Mouse (Mus musculus): Measurements from ENCODE around the gene Arsa.

The Arsa gene

DNA sequence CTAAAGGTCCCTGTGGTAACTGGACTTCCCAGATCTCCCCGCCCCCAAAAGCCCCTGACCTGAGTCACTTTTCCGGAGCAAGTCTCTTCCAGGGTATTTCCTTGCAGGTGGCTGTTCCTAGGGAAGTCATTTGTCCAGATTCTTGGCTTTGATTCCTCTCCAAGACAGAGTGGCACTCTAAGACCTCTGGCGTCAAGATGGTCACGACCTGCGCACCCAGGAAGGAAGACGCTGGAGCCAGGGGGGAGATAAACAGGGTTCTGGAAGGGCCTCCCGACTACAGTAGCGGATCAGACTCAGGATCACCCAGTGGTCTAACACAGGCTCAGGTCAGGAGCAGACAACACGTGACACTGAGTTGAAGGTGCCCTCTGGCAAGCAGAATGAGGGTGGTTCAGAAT lies at the start of gene Arsa:
Gene Arsa, minus strand, starts transcription at position 335 of the 401 bp plus-strand sequence.
- DNase-seq (ENCODE audit: low spot score in 2 of 2), result no peak

DNA sequence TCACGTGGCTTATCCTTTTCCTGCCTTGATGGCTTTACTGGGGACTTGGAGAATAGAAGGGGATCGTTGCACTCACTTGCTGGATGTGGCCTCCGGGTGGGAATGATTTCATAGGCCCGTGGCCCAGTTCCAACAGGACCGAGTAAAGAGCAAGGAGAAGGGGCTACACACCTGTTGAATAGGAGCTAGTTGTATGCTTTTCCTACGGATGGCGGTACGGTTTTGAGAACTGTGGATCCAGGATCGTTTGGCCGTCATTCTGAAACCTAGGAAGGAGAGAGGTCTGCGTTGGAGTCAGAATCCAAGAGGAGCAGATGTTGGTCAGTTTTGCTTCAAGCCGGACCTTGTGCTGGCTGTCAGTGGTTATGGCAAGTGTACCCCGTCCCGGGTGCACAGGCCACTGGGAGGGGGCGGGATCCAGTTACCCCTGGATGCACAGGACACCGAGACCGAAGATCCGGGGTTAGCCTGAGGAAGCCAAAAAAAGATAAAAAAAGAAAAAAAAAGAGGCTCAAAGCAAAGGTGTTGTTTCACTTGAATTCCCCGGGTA lies 49.6 kb upstream of the Arsa start:
- no peak for DNase-seq (ENCODE audit: low spot score in 2 of 2)

DNA sequence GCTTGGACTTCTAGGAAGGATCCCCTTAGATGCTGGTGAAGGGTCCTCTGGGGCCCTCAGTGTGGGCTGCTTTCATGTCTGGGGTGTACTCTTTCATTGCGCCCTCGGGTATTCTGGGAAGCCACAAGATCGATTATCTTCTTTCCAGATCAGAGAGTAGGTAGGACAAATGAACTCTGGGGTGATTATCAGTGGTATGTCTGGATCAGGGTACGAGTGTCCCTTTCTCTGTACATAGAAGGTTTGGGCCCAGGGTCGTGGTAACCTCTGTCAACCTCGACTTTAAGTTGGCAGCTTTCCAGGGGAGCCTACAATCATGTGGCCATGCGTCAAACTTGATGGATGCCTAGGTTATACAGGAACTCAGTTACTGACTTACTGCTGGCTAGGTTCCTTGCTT lies 48.7 kb upstream of the Arsa start:
- DNase-seq (ENCODE audit: low spot score in 2 of 2), result no peak

DNA sequence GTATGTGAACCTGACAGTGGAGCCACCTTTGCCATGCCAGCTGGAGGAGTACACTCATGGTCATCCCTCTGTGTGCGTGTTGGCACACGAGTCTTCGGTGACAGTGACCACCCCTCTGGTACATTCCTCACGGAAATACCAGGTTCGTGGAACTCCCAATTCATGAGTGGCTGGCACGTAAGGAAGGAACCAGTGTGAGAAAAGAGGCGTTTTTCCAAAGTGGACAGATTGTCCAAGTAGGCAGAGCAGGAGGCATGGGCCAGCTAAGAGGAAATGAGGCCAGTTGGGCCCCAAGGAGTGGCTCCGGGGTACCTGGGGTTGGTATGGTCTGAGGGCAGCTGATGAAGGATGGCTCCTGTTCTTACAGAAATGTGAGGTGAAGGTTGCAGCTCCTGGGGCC lies 48.2 kb upstream of the Arsa start:
- no peak for DNase-seq (ENCODE audit: low spot score in 2 of 2)

DNA sequence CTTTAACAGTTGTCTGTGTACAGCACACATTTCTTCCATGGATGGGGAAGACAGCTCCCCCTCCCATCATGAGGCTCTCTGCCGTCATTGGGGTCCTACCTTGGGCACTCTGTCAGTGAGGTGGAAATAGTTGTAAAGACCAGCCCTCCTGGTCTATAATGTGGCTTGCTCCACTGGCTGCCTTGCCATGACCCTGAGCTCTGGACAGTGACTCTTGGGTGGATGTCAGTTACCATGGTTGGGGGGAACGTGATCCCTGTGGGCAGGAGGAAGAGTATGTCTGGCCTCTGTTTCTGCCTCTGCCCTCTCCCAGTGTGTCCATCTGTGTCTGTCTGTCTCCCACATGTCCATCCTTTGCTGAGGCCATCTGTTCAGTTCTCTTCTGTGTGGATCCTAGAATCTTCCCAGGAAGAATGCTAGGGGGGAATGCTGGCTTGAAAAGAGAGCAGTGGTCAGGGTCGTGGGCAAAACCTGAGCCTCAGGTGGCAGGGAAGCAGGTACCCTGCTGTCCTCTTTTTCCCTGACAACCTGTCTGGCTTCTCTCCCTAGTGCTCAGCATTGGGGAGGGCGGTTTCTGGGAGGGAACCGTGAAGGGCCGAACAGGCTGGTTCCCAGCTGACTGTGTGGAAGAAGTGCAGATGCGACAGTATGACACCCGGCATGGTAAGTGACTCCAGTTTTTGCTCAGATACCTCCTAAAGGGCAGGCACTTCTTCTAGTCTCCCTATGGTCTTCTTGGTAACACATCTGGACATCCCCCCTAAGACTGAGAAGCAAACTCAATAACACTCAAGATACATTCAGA lies 47.6 kb upstream of the Arsa start:
- DNase-seq (ENCODE audit: low spot score in 2 of 2), result no peak

DNA sequence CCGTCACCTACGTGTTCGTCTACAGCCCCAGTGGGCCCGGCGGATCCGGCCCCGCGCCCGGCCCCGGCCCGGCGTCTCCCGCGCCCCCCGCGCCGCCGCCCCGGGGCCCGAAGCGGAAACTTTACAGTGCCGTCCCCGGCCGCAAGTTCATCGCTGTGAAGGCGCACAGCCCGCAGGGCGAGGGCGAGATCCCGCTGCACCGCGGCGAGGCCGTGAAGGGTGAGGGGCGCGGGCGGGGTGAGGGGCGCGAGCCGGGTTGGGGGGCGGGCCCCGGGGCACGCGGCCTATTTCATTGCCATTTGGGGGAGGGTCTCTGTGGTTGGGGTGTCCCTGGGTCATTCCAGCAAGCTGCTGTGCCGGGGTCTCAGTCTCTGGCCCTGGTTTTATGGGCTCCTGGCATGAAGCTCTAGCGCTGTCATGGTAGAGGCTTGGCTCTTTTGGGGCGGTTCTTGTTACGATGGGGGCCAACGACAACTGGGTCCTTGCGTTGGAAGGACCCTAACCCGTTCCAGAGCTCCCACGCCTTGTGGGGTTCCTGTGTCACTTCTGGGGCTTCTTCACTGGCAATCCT lies 46.9 kb upstream of the Arsa start:
- DNase-seq (ENCODE audit: low spot score in 2 of 2), result no peak

DNA sequence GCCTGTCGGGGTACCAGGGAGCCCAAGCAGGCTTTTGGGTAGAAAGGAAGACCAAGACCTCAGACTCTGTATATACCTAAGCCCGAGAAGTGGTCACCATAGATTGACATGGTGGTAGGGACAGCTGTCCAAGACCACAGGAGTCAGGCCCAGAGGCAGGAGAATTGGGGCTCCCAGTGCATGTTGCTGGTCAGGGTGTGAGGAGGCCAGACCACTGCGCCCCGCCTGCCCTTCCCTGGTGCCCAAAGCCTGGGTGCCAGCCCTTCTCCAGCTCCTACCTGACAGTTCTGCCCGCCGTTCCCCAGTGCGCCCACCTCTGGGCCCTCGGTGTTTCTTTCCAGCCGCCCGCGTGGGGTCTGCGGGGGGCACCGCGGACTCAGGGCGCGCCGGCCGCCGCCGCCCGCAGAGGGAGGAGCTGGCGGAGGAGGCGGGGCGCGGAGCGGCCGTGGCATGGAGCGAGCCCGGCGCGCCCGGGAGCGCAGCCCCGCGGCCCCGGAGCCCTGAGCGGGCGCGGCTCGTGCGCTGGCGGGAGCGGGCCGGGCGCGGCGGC lies 46.1 kb upstream of the Arsa start:
- no peak for DNase-seq (ENCODE audit: low spot score in 2 of 2)

DNA sequence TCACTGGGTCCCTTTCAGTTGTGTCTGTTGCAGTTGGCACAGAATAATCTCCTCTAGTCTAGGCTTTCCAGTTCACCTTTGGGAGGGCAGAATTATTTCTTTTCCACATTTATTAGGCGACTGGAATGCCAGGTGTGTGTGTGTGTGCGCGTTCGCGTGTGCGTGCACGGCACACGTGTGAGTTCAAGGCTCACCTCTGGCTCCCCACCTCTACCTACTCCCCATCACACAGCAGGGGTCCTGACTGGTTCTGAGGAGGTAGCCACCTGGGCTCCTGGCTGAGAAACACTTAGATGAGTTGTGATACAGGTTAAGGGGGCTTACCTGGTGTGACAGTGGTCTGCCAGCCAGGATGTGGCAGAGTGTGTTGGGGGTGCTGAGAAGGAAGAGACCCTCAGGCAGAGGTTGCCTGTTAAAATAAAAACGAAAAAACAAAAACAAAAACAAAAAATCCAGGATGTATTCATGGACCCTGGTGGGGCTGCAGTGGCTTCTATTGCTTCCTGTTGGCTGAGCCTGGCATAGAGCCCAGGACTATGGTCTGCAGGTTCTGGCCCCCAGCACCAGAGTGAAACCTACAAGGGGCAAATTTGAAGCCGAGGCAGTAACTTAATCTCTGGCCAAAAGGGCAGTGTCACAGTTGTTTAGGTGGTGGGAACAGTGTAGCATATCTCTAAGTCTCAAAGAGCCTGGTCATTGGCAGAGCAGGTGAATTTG lies 45.5 kb upstream of the Arsa start:
- no peak for DNase-seq (ENCODE audit: low spot score in 2 of 2)

DNA sequence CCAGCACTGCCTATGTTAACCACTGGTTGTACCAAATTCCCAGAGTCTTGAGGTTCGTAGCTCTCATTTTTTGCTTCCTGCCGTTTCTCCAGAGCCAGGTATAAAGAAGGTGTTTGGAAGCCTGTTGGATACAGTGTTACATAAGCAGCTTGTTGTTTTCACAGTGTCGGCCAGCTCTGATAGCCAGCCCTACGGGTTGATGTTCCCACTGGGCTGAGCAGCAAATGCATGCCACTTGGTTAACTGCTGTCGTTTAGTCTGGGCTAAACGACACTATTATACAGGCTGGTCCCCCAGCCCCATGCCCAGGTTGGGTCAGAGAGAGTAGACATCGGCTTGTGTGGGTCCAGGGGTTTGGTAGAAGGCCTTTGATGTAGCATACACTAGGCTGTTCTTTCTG lies 44.7 kb upstream of the Arsa start:
- no peak for DNase-seq (ENCODE audit: low spot score in 2 of 2)

DNA sequence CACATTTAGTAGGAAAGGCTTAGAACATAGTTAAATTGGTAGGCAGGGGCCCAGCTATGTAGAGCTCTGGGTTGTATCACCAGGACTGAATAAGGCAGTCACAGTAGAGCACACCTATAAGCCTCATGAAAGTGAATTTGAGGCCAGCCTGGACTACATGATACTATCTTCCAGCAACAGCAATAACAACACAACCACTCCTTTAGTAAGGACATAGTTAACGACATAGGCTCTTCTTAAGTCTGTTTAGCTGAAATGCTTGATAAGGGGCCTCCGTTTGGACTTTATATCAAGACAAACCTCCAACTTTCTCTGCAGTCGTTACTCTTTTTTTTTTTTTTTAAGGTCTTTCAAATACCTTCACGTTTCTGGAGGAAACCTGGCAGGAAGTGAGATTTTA lies 35.5 kb upstream of the Arsa start:
- DNase-seq (ENCODE audit: low spot score in 2 of 2), result no peak

DNA sequence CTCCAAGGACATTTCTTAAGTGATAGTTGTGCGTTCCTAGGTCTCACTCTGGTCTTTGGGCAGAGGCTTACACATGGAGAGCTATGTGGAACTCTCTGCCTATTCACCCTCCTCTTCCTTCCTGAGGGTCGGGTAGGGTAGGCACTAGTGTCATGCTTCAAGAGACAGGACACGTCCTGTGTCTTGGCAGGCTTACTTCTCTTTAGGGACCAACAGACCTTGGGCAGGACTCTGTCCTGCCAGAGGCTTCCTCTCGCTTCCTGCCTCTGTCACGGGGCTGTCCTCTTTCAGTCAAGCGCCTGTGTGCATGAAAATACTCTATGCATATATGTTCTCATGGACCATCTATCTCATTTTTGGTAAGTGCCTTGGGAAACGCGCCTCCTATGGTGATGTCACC lies 30.5 kb upstream of the Arsa start:
- DNase-seq (ENCODE audit: low spot score in 2 of 2), result no peak

DNA sequence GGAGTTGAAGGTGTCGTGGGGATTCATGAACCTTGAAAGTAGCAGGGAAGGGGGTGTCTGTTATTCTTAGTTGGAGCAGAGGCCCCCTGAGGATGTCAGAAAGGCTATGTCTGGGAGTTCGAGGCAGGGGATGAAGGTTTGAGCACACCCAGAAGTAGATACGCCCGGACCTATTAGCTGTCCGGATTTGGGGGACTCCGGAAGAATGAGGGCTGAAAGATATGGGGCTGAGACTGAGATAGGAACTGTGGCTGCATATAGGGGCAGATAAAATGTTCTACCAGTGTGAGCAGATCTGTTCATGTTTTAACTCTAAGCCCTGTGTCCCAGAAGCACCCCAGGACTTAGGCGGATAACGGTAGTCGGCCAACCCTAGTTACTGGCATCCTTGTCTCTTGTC lies 27.6 kb upstream of the Arsa start:
- DNase-seq (ENCODE audit: low spot score in 2 of 2), result no peak

DNA sequence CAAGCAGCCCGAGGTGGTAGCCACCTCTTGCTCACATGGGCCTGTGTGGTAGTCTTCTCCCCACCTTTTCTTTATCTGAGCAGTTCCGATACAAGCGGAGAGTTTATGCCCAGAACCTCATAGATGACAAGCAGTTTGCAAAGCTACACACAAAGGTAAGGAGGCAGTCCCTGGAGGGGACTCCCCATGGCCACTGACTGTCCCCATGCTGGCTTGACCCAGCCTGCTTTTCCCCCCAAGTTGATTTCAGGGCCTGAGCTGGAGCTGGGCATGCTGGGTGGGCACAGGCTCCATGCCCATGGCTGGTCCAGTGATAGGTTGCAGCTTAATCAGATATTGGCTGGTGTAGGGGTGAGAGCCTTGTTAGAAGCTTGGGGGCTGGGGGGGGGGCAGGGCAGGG lies 24.1 kb upstream of the Arsa start:
- DNase-seq (ENCODE audit: low spot score in 2 of 2), result no peak

DNA sequence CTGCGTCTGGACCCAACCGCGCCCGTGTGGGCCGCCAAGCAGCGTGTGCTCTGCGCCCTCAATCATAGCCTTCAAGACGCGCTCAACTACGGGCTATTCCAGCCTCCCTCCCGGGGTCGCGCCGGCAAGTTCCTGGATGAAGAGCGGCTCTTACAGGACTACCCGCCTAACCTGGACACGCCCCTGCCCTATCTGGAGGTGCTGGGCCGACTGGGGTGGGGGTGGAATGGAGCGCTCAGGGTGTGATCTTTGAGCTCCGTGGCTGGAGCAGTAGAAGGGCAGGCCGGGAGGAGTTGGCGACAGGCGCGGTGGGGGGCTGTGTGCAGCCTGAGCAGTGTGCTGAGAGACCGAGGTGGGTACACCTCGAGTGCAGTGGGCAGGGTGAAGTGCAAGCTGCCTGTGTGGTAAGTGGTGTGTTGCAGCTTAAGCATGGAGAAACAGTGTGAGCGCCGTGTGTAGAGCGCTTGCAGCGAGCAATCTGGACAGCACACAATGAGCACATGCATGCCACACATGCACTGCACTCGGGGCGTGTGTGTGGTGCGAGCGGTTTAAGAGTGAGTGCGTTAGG lies 23.1 kb upstream of the Arsa start:
- no peak for DNase-seq (ENCODE audit: low spot score in 2 of 2)

DNA sequence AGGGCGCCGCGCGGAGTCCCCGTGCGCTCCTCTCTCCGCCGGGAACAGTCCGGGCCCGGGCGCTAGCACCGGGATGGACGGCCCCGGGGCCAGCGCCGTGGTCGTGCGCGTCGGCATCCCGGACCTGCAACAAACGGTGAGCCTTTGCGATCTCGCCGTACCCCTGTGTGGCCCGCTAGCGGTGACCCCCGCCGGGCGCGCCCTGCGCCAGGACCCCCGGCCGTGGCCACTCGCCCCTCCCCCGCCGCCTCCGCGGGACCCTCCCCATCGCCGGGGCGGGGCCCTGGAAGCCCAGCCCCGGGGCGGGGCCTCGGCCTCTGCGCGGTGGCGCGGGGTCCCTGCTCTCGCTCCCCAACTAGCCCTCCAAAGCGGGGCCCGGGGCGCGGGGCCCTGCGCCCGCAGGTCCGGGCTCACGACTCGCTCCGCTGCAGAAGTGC lies 22.6 kb upstream of the Arsa start:
- no peak for DNase-seq (ENCODE audit: low spot score in 2 of 2)

DNA sequence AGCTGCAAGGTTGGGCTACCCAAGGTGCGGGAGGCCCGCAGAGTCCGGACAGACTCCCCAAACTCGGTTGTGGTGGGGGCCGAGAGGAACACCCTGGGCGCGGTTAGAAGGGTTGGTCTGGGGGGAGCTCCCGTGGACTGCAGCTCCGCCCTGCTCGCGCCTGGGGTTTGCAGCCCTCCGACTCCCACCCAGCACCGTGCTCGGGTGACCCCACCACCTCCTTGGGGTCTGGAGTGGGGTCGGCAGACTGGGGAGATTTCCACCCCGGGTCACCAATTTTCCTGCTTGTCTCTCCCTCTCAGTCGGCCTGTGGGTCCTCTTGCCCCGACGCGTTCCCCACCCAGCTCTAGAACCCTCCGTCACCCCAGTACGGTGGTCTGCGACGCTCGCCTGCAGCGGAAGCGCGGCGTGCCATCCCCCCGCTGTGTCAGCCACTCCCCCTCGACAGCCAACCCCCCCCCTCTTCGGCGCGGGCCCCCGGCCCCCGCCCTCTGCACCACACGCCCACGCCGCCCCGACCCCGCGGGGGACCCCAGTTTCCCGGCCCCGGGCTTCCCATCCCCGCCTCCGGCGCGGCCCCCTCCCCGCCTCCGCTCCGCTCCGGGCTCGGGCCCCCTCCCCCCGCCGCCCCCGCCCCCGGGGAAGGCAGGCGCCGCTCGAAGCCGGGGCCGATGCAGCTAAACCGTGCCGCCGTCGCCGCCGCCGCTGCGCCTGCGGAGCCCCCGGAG lies 21.9 kb upstream of the Arsa start, which contains the start of gene Shank3:
Gene Shank3, plus strand, starts transcription at position 663 of the 728 bp plus-strand sequence.
- DNase-seq (ENCODE audit: low spot score in 2 of 2), result no peak

DNA sequence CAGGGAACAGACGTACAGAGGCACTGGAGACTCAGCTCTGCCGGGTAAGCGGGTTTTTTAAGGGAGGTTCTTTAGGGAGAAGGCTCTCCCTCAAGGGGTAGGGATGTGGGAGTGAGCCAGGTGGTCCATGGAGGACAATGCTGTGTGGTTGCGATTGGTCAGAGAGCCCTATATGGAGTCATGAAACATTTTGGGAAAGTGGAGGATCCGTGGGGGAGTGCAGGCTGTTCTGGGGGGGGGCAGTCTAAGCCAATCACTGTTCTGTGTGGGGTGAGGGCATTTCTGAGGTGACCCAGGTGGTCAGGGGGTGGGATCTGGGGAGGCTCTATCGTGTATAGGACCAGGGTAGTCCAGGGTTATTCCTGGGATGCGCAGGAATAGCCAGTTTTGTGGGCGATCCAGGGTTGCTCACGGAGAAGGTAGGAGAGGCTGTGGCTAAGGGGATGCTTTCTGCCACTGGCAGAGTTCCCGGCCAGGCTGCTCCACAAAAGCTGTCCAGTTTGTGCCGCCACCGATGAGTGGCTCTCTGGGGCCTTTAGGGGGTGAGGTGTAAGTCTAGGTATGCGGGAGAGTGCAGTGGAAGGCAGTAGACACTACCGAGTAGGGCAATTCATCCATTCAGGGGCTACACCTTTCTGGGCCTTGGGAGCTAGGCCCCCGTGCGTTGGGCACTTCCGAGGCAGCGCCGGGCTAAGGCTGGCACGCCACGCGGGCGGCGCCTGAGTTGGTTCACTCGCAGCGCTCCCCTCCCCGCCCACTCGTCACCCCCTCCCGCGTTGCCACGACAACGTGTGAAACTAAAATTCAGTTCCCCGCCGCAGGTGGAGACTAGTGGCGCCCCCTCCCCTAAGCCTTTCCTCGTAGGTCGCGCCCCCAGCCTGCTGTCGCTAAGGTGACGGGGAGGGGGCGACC lies 21.1 kb upstream of the Arsa start:
- DNase-seq (ENCODE audit: low spot score in 2 of 2), result peak in 1 of 2 experiments; percentile 18

DNA sequence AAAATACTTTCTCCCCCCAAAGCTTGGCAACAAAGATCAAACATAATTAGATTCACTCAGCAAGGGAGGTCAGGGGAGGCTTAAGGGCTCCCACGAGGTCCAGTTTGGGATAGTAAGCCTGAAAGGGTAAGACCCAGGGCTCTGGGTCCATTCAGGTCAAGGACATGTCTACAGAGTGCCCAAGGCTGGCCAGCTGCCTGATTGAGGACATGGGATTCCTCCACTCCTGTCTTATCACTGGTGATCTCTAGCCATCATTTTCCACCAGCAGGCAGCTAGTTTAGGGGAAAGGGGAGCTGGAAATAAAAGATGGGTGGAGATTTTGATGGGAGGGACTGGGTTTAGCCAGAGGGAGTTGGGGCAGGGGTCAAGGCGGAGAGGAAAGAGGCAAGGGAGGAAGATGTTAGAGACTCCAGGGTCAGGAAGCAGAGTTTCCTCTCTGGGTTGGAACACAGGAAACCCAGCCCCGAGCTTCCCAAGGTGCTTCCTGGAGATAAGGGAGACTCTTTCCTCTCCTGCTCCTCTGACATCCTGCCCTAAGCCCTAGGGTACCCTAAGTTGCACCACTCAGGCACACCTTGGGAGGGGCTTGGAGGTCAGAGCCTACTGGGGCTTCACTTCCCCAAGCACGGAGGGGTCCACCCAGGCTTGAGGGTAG lies 20.3 kb upstream of the Arsa start:
- DNase-seq (ENCODE audit: low spot score in 2 of 2), result no peak

DNA sequence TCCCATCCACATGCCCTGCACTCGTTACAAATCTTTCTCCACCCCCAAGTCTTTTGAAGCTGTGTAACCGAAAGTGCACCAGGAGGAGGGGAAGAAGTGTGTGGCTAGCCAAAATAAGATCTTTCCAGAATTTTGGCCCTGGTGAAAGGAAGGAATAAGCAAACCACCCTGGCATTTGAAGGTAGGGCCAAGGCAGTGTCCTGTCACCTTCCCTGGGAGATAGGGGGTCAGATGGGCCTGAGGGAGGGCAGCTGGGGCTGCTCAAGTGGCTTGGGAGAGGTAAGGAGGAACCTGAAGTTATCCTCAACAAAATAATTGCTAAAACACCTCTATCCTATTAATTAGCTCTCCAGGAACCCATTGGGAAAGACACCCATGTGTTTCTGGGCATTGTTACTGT lies 19.6 kb upstream of the Arsa start:
- no peak for DNase-seq (ENCODE audit: low spot score in 2 of 2)

DNA sequence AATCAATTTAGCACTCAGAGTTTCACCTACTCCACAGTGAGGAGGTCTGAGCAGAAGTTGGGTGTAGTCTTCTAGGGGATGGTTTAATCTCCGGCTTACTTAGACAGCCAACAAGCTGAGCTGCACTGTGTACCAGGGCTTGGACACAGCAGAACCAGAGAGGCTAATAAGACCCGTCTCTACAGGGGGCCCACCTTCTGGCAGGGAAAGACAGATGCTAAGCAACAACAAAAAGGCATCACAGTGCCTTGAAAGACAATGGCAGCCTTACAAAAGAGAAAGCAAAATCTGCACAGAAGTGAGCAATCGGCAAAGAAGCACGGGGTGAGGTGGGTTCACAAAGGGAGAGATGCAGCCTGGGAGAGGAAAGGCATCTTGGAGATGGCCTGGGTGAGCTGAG lies 18.9 kb upstream of the Arsa start:
- DNase-seq (ENCODE audit: low spot score in 2 of 2), result no peak

Data from spleen, postnatal 14 days (tissue).